Mouse (Mus musculus) fibroblast of lung, adult 2 months (primary cell): Measurements from ENCODE around the gene Pla2g2c.

Experiments used
- DNase-seq: peaks from one replicate; pipeline ENCODE4 v3.0.0-alpha.2; 2011; ENCODE audit warnings: low read depth

Gene Pla2g2c

DNA sequence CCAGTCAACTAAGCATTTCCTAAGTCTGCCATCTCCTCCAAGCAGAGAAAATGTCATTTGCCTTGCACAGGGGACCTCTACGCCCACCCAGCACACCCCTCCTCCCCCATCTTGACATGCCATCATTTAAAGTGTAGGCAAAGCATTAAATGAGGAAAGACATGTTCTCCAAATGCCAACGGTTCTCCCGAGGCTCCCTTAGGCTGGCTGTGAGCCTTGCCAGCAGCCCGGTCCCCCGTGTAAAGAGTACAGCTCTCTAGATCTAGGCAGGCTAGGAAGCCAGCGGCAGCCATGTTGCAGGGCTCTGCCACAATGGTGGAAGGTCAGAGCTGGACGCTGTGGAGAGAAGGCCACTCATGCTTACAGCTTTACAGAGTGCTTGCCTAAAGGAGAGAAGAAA lies 14.6 kb upstream of the Pla2g2c start:
- DNase-seq: no peak

DNA sequence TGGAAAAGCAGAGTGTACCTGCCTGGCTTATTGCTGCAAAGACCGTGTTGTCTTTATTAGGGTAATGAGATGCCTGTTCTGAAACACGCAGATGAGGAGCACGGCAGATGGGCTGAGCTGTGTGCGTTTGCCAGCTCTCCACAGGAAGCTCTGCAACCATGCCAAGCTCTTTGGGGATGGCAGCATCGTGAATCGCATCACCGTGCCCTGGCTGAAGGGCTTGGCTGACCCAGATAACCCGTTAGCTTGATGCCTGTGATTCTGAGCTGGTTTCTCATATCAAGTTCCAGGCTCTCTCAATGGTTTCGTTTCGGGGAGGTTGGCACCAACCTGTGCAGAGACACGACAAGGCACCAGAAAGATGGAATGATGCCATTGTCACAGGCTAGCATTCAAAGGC lies 14.0 kb upstream of the Pla2g2c start:
- no peak for DNase-seq

DNA sequence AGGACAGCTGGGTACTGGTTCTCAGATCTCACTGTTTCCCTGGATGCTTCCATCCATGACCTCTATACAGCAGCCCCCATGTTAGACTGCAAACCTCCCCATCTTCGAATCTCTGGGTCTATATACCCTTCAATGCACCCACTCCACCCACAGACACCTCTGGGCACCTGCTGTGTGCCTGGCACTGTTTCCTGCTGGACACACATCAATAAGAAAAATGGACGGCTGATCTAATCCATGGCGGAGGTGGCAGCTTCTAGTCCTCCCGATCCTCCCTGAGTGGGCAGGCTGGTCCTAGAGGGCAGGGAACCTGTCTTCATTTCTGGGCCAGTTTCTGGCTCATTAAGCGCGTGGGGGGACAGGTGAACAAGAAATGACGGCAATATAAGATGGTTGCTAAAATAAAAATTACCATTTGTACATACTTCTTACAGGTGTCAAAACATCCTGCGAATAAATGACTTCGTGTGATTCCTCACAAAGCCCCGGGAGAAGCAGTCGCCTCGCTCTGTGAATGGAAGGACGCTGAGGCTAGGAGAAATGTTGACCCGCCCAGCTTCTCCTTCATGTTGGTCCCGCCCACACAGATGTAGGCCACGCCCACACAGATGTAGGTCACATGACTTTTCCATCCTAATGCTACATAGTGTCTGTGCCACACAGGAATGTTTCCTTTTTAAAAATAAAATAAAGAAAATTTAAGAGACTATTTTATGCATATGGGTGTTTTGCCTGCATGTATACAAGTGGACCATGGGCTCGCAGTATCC lies 13.4 kb upstream of the Pla2g2c start:
- no peak for DNase-seq

DNA sequence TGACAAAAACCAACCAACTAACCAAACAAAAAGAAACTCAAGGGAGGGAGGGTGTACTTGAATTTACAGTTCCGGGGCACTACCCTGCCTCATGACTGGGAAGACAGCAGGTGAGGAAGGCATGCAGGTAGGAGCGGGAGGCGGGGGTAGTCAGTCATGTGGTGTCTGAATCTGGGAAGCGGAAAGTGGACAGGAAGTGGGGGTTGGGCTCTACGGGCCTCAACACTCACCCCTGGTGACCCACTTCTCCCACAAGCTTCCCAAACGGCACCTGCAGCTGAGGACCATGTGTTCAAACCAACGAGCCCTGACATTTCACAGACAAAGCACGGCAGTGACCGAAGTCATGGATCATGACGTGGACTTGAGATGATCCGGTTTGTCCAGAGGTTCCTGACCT lies 12.5 kb upstream of the Pla2g2c start:
- no peak for DNase-seq

DNA sequence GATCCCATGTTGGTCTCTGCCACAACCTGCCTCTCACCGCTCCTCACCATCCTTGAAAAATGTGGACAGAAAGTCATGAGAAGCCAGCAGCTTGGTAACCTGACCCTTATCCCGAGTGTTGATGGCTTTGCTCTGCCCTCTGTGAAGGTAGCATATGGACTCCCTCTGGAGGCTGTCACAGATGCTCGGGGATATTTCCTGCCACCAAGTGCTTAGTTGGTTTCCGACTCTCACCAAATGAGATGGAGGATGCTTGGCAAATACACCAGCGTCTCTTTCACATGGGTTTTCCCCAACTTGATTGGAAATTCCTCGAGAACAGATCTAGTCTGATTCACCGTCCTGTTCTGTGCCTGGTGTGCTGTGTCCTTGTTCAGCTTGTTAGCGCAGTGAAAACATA lies 12.0 kb upstream of the Pla2g2c start:
- DNase-seq: no peak

DNA sequence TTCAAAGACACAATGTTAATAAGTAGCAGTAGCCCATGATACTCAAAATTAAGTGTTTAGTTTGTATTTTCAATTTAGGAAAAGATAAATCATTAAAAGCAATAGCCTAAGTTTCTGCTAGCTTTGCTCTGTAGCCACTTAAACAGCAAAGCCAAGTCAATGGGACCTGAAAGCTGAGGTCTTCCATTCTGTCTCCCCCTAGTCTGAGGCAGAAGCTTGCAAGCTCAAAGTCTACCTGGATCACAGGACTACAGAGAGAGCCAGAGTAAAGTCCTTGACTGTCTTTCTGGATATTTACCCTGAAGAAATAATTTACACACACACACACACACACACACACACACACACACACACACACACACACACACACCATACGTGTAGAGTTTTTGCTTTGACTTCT lies 10.4 kb upstream of the Pla2g2c start:
- no peak for DNase-seq

DNA sequence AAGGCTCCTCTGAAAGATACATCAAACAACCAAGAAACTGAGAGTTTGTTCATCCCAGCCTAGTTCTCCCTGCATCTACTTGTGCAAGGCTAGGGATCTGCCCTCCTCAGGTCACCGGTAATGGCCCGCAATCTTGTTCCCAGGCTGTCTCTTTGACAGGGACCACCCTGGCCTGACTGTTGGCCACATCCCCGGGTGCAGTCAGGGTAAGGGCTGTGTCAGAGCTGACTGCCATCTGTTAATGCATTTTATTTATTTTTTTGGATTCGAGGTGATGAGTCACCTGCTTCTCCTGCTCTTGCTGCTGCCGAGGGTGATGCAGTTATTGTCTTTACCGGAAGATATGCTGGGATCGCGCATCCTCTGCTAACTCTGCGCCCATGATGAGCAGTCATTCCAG lies 7.9 kb upstream of the Pla2g2c start:
- DNase-seq: no peak

DNA sequence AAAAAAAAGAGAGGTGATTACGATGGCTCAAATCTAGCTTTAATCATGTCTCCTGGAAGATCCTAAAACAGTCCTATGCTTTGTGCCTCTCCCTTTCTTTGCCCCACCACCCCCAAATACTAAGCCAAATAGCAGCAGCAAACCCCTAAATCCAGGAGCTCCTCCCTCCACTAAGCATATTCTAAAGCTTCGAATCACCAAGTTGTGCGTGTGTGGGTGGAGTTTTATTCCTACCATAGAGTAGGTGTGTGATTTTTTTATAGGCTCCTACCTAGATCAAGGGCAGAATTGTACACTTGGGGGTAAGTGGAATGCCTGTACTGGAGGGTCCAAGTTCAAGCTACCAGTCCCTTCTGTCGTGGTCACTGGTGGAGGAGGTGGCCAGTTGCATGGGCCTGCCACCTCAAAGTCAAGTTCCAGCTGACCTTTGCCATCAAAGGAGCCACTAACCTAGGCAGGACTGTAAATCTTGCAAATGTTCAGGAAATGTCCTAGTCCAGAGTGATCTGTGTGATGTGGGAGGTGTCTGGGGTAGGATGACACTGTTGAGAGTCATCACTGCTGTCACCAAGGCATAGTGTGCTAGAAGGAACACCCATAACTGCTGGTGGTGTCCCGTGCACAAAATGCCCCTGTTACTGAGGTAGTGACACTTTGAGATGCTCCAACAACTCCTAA lies 5.9 kb upstream of the Pla2g2c start:
- DNase-seq: no peak

DNA sequence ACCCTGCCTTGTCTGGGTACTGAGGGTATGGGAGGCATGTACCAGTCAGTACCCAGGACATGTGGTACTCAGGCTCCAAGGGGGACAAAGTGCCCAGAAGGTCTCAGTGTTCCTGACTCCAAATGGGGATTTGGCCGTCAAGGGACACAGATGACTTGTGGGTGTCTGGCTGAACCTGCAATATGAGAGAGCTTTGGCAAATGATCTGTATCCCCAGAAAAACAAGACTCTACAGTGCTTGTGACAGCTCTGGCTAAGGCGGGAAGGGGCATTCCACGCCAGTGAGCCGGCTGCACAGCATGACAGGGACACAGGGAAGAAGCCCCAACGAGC lies 5.4 kb upstream of the Pla2g2c start:
- DNase-seq: no peak

DNA sequence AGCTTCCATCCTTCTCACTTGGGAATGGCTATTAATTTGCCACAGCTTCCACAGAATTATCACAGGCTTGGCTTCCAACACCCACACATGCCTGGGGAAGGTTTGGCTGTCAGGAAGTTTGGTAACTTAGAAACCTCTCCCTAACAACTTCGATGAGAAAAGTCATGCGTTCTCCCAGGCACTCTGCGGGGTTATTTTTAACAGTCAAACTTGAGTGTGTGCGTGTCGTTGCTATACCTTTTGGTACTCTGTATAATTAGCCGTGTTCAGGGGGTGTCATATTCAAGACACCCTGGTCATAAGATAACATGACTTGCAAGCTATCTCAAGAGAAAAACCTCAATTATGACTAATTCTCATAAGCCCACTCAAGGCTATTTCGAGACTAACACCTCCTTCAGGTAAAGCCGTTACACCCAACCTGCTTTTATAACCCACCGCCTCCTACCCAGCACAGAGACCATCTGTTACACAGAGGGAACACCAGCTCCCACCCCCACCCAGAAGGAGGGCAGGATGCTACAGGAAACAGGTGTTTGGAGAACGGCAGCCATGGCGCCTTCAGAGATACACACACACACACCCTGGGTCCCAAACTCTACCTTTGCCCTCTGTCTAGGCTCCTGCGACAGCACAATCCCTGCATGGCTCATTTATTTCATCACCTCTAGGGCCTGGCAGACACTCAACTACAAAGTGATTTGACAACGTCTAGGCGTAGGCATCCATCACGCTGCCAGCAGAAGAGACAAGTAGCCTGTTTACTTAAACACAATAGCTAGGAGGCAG lies 905 bp upstream of the Pla2g2c start:
- DNase-seq: no peak

DNA sequence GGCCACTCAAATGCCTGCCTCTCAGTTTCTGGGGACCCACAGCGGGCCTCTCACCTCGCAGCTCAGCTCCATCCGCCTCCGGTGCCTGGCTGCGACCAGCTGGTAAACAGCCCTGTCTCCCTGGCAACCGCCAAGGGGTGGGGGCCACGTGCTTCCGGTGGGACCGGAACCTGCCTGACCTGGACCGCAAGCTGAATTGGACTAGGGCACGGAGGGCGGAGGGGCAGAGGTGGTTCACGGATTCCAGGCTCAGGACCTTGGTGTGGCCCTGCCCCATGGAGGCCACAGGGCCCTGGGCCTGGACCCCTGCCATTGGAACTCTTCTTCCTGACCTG lies 502 bp downstream of the Pla2g2c start:
- DNase-seq: no peak

DNA sequence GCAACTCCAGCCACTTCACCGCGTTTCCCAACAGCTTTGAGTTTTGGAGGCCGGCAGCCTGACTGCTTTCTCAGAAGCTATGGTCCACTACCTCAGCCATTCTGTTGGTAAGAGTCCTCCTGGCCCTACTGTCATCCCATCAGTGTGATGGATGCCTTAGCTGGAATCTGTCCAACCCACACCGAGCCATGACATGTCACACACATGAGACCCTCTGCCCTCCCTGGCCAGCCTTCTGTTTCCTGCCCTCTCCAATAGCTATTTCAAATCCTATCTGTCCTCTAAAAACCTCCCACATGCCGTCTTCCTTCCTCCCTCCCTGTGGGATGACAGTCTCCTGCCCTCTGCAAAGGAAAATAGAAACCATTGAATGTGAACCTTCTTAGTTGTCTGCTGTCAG lies 1.2 kb downstream of the Pla2g2c start:
- no peak for DNase-seq

DNA sequence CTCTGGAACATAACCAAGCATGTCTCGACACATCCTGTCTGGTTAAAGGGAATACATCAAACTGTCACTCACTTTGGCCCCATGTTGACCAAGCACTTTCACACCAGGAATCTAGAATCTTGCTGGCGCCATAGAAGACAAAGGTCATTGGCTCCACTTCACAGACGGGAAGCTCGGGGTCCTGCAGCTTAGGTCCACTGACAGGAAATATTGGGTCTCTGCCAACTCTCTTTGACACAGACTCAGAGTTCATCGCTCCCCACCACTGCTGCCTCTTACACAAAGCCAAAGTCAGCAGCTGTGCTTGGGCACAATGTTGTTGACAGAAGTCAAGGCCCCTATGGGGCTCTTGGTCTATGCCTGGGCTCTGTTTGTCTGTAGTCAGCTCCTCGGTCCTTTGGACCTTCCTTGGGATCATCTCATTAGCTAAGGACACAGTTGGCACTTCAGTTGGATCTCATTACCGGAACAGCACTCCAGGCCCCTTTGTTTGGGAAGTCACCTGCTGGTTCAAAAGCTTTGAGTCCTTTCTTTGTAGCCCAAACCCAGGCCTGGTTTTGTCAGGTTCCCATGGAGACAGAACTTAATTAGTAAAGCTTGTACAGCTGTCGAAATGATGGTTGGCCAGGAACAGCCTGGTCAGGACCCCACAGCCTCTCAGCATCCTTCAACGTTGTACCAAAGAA lies 4.6 kb downstream of the Pla2g2c start:
- no peak for DNase-seq

DNA sequence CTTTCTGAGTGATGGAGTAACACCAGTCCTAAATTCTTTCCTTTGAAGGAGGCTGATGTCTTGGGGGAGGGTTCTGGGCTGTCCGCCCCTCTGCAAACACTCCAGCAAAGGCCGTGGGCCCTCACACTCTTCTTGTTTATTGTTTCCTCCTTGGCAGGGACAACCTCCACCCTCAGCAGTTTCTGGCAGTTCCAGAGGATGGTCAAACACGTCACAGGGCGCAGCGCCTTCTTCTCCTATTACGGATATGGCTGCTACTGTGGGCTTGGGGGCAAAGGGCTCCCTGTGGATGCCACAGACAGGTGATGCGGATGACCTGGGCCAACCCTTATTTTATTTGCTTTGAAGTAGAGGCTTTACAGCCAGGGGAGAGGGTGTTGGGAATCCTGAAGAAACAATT lies 9.5 kb downstream of the Pla2g2c start:
- no peak for DNase-seq

DNA sequence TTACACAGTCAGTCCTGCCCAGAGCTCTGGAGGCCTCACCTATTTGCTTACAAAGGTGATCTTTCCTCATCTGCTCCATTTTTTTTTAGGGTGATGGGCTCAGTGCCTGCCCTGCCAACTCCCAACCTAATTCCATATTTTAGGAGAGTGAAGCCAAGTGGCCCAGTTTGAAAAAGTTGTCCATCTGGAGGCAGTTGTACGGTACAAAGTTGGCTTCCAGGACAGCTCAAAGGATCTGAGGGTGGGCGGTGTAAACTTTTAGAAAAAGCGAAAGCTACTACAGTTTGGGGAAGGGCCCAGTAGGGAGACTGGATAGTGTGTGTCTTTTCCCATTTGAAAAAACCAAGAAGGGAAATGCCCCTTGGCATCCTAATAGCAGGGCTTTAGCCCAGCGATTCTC lies 10.3 kb downstream of the Pla2g2c start:
- no peak for DNase-seq

DNA sequence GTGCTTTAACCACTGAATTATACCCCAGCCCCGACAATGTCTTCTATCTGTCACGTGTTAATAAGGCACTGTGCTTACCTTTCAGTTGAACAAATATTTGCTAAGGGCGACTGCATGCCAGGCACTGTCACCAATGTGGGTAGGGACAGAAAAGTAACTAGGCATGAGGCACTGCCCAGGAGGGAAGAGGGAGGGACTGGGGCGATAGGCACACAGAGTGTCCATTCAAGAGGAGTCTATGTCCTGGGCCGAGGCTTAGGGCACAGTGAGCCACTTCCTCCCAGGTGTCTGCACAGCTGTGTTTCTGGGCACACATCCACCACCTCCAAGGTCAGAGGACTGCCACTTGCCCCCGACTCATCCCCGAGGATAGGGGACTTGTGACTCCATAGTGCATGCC lies 12.4 kb downstream of the Pla2g2c start, which contains the start of gene Ubxn10:
Gene Ubxn10 (minus strand): TSS at position 137 of the 400 bp plus-strand sequence.
- DNase-seq: no peak

DNA sequence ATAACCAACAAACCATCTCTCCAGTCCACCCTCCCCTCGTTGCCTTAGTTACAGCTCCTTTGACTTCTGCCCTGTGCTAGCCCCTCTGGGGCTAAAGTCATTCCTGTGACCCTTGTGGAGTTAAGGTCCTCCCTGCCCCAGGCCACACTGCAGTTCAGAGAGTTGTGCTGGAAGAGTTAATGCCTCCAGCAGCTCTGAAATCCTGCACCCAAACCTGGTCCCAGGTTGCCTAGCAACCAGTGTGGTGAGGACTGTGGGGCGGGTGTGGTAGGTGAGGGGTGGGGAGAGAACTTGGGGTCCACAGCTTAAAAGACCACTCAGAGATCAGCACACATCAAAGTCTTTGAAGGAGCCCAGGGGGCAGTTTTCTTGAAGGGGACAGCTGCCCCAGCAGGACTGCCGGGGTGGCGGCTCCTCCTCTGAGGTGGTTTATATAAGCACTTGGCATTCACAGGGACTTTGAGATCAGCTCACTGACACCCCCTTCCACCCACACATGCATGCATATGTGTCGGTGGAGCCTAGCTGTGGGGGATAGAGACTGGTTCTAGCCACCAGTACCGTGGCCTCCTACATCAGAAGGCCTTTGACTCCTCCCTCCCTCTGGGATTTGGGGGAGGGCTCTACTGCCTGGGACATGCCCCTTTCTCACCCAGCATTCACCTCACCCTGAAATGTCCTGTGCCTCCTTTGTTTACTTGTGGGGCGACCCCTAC lies 14.7 kb downstream of the Pla2g2c start:
- no peak for DNase-seq

DNA sequence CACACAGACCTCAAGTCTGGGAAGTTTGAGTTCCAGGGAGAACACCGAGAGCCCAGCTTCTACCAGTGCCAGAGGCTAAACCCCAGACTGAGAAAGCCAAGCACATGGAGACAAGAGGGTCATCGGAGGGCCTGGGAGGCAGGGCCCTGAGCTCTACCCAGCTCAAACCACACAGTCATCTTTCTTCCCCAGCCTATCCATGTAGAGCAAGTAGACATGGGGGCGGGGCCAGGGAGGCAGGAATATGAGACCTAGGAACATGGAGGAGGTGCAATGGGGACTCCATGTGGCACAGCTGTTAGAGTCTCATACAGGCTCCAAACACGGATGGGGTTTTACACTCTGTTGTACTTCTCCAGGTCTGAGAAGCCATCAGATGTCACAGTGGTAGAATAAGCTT lies 21.3 kb downstream of the Pla2g2c start:
- DNase-seq: no peak

DNA sequence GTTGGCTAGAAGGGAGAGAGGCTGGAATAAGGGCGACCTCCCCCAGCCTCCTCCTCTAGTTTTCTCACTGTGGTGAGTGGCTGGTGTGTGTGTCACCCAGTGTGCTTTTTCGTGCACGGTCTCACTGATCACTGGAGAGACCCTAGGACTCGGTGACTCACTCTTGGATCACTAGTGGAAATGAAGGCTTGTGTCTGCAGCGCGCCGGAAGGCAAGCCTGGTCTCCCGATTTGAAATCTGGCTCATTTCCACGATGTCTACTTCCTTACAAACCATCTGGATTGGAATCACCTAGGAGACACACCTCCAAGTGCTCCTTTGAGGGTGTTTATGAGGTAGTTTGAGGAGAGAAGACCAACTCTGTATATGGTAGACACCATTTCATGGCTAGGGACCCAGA lies 22.3 kb downstream of the Pla2g2c start:
- no peak for DNase-seq

DNA sequence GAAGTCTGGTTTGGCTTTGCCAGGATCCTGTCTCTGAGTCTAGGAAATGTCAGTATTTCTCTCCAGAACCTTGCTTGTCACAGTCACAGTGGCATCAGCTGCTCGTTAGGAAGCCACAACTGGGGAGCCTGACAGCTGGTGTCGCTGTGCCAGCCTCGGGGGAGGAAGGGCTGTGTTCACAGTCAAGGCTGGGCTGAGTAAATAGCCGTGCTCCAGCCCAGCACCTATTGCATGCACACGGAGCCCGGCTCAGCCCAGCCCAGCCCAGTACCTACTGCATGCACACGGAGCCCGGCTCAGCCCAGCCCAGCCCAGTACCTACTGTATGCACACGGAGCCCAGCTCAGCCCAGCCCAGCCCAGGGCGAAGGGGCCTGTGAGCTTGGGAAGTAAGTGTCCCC lies 23.3 kb downstream of the Pla2g2c start:
- no peak for DNase-seq

DNA sequence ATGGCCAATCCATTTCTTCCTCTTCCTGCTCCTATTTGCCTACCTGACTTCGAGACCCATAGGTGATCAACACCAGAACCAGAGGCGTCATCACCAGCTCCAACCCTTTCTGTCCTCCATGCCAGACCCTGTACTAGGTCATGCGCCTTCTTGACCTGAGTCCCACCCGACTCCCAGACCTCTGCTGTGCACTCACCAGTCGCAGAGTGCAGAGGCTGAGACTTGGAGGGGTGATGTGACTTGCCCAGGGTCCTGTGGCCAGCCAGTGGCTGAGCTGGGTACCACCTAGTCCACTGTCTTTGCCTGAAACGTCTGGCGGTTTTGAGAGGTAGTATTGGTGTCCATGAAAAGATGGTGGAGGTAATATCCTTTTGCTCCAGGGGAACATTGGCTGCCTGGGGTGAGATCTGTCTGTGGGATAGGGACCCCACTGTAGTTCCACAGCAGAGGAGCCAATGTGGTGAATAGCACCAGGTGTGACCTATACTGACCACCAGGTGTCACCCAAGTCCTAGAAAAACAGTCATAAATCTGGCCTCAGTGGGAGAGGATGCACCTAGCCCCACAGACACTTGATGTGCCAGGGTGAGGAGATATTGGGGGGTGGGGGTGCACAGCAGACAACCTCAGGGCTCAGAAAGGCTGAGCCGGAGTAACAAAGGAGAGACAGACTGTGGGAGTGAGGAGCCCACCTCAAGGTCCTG lies 23.9 kb downstream of the Pla2g2c start:
- DNase-seq: peak; percentile 5
